Mouse (Mus musculus): ENCODE measurements around the gene Slc48a1. TPM values are rescaled to one million over a fixed set of nuclear protein-coding genes. Genes with fewer than 3 reads are reported as not detected.

The Slc48a1 gene
- polyA plus RNA-seq, 1 experiment from 2014 or later = 134 TPM

DNA sequence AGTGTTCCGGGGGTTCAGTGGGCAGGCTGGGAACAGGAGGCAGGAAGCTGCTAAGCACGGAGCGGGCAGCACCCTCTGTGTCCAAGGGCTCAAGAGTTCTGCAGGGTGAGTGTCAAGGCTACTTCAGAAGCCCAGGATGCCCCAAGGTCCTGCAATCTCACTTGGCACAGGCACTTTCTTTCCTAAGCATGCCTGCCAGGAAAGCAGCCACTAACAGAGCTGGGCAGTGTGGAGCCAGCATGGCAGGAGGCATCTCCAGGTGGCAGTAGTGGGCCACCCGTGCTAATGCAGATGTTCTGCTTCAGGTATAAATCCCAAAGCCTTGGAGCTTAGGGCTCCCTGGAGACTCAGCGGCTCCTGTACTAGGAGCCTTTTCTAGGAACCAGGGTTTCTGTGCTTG lies 31.6 kb downstream of the Slc48a1 start:
- DNase-seq (ENCODE audit: low read depth, low spot score) = no peak

DNA sequence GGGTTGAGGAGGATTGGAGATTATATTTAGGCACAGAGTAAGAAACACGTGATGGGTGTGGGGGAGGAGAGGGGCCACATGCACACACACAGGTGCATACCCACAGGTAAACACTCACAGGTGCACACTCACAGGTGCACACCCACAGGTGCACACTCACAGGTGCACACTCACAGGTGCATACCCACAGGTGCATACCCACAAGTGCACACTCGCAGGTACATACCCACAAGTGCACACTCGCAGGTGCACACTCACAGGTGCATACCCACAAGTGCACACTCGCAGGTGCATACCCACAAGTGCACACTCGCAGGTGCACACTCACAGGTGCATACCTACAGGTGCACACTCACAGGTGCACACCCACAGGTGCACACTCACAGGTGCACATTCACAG lies 32.1 kb downstream of the Slc48a1 start:
- DNase-seq (ENCODE audit: low read depth, low spot score) (no peak), ATAC-seq (no peak)
- no peak for TF ChIP-seq CTCF (IDR thresholded peaks at IDR 0.05)
- CTCF ChIA-PET = interaction anchor here (1.0 to 5.9 kb wide), 7 partner anchors 11 to 39 kb away, joined by 3 to 40 read pairs (median 15); no protein-coding TSS in a partner anchor
- in situ Hi-C loops (cut with MboI; ENCODE audit: low pct_unique_long_range_greater_than_20kb) = no loop called here
- POLR2A ChIA-PET = interaction anchor here (0.7 to 1.5 kb wide), 6 partner anchors 12 to 52 kb away, joined by 3 to 5 read pairs (median 3); no protein-coding TSS in a partner anchor
- H3K27me3 ChIP-seq = no peaks in the 10 kb centered on the region

More for the DNA sequence above, 31.6 kb downstream of the Slc48a1 start:
- in situ Hi-C loops (cut with MboI; ENCODE audit: low pct_unique_long_range_greater_than_20kb) = no loop called here
- POLR2A ChIA-PET = interaction anchor here (0.7 to 1.5 kb wide), 6 partner anchors 12 to 53 kb away, joined by 3 to 5 read pairs (median 3); no protein-coding TSS in a partner anchor
- no peak for TF ChIP-seq CTCF (IDR thresholded peaks at IDR 0.05)
- no peaks in the 10 kb centered on the region for H3K27me3 ChIP-seq
- no peak for ATAC-seq
- CTCF ChIA-PET = interaction anchor here (1.0 to 5.9 kb wide), 7 partner anchors 12 to 39 kb away, joined by 3 to 40 read pairs (median 15); no protein-coding TSS in a partner anchor

DNA sequence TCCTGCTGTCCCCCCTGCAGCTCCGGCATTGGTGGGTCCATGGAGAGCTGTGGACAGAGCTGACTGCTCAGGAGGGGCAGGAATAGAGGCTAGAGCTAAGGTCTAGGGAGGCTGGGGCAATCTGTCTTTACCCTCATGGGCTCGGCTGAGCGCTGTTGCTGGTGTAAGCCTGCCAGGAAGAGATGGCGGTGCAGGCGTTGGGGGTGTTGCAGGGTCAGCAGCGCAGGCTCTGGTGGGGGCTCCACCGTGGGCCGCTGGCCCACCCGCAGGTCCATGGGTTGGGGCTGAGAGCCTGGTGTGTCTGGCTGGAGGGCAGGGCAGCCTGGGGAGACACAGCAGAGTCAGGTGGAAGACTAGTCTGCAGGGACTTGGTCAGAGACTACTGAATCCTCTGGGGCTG lies 33.0 kb downstream of the Slc48a1 start:
- no peak for ATAC-seq

DNA sequence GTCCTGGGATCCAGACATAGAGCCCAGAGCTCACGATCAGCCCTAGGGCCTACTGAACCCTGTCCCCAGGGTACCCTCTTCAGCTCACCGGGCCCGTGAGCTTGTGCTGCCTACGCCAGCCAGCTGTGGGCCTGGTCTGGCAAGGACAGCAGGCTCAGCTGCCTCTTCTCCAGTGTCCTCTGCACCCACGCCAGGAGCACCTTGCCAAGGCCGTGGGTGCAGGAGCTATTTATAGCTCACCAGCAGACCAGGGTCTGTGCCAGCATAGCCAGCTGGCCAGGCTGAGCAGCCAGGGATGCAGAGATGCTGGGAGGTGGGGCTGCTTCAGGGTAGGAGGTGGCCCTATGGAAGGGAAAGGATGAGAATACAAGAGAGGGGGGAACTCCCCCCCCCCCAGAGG lies 33.8 kb downstream of the Slc48a1 start:
- H3K27me3 ChIP-seq = no peaks in the 10 kb centered on the region
- in situ Hi-C loops (cut with MboI; ENCODE audit: low pct_unique_long_range_greater_than_20kb) = no loop called here
- ChIA-PET POLR2A (interaction anchor here (0.6 to 7.6 kb wide), 8 partner anchors 9 to 33 kb away, joined by 3 to 43 read pairs (median 6); no protein-coding TSS in a partner anchor), CTCF (interaction anchor here (1.1 to 5.9 kb wide), 10 partner anchors 10 to 151 kb away, joined by 4 to 40 read pairs (median 8); no protein-coding TSS in a partner anchor)
- no peak for TF ChIP-seq CTCF (IDR thresholded peaks at IDR 0.05)
- DNase-seq (ENCODE audit: low read depth, low spot score) = peak; percentile 94
- ATAC-seq = peak; percentile 60

More for the DNA sequence above, 33.0 kb downstream of the Slc48a1 start:
- no peak for DNase-seq (ENCODE audit: low read depth, low spot score)
- ChIA-PET POLR2A (interaction anchor here (0.5 to 7.6 kb wide), 11 partner anchors 10 to 38 kb away, joined by 3 to 43 read pairs (median 4); no protein-coding TSS in a partner anchor), CTCF (interaction anchor here (0.6 to 5.9 kb wide), 11 partner anchors 10 to 152 kb away, joined by 3 to 40 read pairs (median 7); no protein-coding TSS in a partner anchor)
- no peak for TF ChIP-seq CTCF (IDR thresholded peaks at IDR 0.05)
- in situ Hi-C loops (cut with MboI; ENCODE audit: low pct_unique_long_range_greater_than_20kb) = no loop called here
- H3K27me3 ChIP-seq = no peaks in the 10 kb centered on the region

DNA sequence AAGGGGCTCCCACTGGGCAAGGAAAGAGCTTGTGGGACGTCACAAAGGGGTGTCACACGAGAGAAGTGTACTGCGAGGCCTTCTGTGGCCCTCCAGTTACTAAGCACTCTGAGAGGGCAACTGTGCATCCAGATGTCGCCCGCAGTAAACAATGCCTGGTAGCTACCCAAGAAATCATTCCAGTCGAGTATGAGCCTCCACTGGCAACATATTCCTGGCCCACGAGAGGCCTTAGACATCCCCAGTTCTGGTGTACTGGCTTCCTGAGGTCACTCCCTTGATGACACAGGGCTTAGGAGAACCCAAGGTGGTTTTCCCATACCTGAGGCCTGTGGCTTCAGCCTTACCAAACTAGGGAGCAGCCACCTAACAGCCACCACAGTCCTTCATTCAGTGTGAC lies 34.6 kb downstream of the Slc48a1 start:
- in situ Hi-C loops (cut with MboI; ENCODE audit: low pct_unique_long_range_greater_than_20kb) = no loop called here

DNA sequence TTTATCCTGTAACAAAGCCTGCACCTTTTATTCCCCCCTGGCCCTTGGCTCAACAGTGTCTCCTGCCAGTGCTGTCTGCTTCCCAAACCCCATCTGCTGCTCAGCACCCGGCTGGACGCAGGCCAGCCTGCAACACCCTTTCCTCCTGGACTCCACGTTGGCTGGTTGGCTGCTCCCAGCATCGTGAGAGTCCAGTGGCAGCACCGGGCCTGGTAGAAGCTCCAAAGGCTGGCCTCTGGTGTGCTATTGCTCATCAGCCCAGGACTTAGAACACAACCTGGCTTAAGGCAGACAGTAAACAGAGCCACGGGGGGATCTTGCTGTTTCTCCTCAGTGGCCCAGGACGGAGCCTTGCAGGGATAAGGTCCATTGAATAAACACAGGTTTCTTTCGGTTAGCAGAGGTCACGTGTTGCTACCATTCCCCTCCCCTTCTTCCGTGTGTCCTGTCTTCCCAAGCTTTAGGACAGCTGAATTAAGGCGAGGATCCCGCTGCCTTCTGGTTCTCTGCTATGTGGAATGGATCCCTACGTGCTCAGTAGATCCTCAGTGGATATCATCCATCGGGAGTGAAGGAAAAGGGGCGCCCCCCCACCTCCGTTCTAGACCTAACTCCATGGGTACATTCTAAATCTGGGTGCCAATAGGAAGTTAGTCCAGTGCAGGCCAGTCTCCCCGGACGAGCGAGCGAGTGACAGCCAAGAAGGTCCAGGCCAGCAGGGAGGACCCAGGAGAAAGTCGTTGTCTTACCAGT lies 35.3 kb downstream of the Slc48a1 start:
- ATAC-seq (no peak), DNase-seq (ENCODE audit: low read depth, low spot score) (no peak)
- ChIA-PET POLR2A (interaction anchor here (0.6 to 7.6 kb wide), 9 partner anchors 12 to 75 kb away, joined by 3 to 43 read pairs (median 4); no protein-coding TSS in a partner anchor), CTCF (interaction anchor here (1.4 to 5.9 kb wide), 3 partner anchors 15 to 37 kb away, joined by 3 to 40 read pairs (median 5); no protein-coding TSS in a partner anchor)
- no peak for TF ChIP-seq CTCF (IDR thresholded peaks at IDR 0.05)
- in situ Hi-C loops (cut with MboI; ENCODE audit: low pct_unique_long_range_greater_than_20kb) = no loop called here
- H3K27me3 ChIP-seq = no peaks in the 10 kb centered on the region

More for the DNA sequence above, 34.6 kb downstream of the Slc48a1 start:
- H3K27me3 ChIP-seq = no peaks in the 10 kb centered on the region
- ATAC-seq (no peak), DNase-seq (ENCODE audit: low read depth, low spot score) (no peak)
- POLR2A ChIA-PET = interaction anchor here (0.7 to 7.6 kb wide), 9 partner anchors 8 to 59 kb away, joined by 3 to 43 read pairs (median 6); no protein-coding TSS in a partner anchor
- no peak for TF ChIP-seq CTCF (IDR thresholded peaks at IDR 0.05)
- CTCF ChIA-PET = interaction anchor here (1.2 to 5.9 kb wide), 6 partner anchors 19 to 36 kb away, joined by 3 to 40 read pairs (median 5); no protein-coding TSS in a partner anchor

DNA sequence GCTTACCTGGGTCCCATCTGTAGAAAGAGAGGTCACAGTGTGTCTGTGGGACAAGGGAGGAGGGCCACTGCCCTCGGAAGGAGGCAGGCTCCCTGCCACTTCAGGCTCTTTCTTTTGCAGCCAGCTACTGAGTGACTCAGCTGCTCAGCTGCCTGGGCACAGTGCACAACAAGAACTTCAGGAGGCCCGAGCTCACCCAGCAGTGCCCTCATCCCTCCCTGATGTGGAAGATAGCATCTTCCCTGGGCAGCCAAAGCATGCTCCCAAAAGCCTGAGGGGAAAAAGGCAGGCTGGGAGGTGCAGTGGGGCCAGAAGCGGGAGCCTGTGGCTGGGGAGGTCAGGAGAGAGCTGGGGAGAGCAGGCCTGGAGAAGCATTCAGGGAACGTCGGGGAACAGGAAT lies 36.4 kb downstream of the Slc48a1 start:
- no peaks in the 10 kb centered on the region for H3K27me3 ChIP-seq
- DNase-seq (ENCODE audit: low read depth, low spot score) (no peak), ATAC-seq (no peak)
- POLR2A ChIA-PET = interaction anchor here (1.2 to 7.6 kb wide), 5 partner anchors 11 to 33 kb away, joined by 3 to 43 read pairs (median 6); no protein-coding TSS in a partner anchor
- no peak for TF ChIP-seq CTCF (IDR thresholded peaks at IDR 0.05)
- CTCF ChIA-PET = interaction anchor here (1.6 kb wide), 1 partner anchor 14 kb away, joined by 5 read pairs; no protein-coding TSS in a partner anchor
- in situ Hi-C loops (cut with MboI; ENCODE audit: low pct_unique_long_range_greater_than_20kb) = no loop called here

DNA sequence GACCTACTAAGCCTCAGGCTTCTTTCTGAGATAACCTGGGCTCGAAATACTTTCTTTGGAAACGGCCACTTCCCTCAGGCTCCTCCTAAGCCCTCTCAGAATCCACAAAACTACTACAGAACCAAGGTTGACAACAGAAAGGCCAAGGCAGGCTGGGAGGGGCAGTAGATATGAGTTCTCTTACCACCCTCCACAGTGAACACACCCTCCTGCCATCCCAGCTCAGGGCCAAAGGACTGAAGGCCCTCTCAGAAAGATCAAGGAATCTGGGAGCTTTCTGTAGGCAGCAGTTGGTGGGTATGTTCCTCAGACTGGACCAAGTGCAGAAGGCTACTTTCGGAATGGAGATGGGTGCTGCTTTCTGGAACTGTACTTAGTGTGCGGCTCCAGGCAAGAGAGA lies 36.9 kb downstream of the Slc48a1 start:
- H3K27me3 ChIP-seq = no peaks in the 10 kb centered on the region
- ChIA-PET POLR2A (interaction anchor here (1.2 to 7.6 kb wide), 5 partner anchors 10 to 32 kb away, joined by 3 to 43 read pairs (median 9); no protein-coding TSS in a partner anchor), CTCF (interaction anchor here (1.6 kb wide), 1 partner anchor 14 kb away, joined by 5 read pairs; no protein-coding TSS in a partner anchor)
- in situ Hi-C loops (cut with MboI; ENCODE audit: low pct_unique_long_range_greater_than_20kb) = no loop called here
- TF ChIP-seq CTCF (IDR thresholded peaks at IDR 0.05) = no peak
- ATAC-seq (no peak), DNase-seq (ENCODE audit: low read depth, low spot score) (no peak)

DNA sequence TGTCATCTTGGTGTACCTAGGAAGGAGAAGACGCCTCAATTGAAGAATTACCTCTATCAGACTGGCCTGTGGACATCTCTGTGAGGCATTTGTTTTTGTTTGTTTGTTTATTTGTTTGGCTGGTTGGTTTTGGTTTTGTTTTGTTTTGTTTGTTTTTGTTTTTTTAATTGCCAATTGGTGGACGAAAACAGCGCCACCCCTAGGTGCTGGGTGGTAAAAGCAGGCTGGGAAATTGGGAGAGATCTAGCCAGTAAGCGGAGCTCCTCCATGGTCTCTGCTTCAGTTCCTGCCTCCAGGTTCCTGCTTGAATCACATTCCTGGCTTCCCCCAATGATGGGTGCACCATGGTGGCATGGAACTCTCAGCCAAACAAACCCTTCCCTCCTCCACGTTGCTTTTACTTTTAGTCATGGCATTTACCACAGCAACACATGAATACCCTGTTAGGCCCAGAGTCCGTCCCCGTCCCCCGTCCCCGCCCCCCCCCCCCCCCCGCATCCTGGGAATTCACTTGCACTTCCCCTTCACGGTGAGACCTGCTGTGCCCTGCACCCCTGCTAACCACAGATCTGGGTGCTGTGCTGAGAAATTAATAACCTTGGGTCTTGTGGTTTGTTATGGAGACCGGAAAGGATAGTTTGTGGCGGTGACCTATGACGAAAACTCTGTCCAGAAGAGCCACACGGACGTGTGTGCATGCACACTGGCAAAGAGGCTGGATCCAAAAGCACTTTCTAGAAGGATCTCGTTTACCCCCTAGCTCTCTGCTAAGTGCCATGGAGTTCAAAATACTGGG lies 38.1 kb downstream of the Slc48a1 start:
- ATAC-seq = no peak
- ChIA-PET CTCF (interaction anchor here (10.9 kb wide), 1 partner anchor 24 kb away, joined by 119 read pairs; the partner anchor contains the start of gene Hdac7), POLR2A (interaction anchor here (0.9 to 7.6 kb wide), 3 partner anchors 13 to 21 kb away, joined by 3 to 43 read pairs (median 40); no protein-coding TSS in a partner anchor)
- in situ Hi-C loops (cut with MboI; ENCODE audit: low pct_unique_long_range_greater_than_20kb) = no loop called here
- TF ChIP-seq CTCF (IDR thresholded peaks at IDR 0.05) = no peak
- no peak for DNase-seq (ENCODE audit: low read depth, low spot score)
- no peaks in the 10 kb centered on the region for H3K27me3 ChIP-seq
